Mouse (Mus musculus) hindbrain, embryonic 12.5 days (tissue): Measurements from ENCODE around the gene Kantr. TPM values are rescaled to one million over a fixed set of nuclear protein-coding genes. Genes with fewer than 3 reads are reported as not detected.
A peak's percentile ranks its signal among the peaks of the same experiment; 100 is the strongest.
"Not testable (repeated sequence)": the region's sequence is repeated elsewhere in the genome, so short reads cannot be mapped to it uniquely, and the experiment has no call there.

Experiments
- ATAC-seq: fragments of 200-750 bp; cut with Nextera tagmentation; 2 replicates; pipeline ENCODE4 v1.8.0; 2017; ENCODE audit warnings: moderate TSS enrichment; ENCODE audit not compliant: low FRiP score
- H3K27ac ChIP-seq: fragments of 300-500 bp; sonication (generic); 2 replicates; pipeline ENCODE4 v1.5.1; 2016; ENCODE audit warnings: mild to moderate bottlenecking
- H3K27me3 ChIP-seq: fragments of 300-500 bp; sonication (generic); 2 replicates; pipeline ENCODE4 v1.6.1; 2016; ENCODE audit warnings: mild to moderate bottlenecking
- H3K36me3 ChIP-seq: fragments of 300-500 bp; sonication (generic); 2 replicates; pipeline ENCODE4 v1.6.1; 2016; ENCODE audit warnings: mild to moderate bottlenecking
- H3K4me1 ChIP-seq: fragments of 300-500 bp; sonication (generic); 2 replicates; pipeline ENCODE4 v1.6.1; 2016
- H3K4me2 ChIP-seq: fragments of 300-500 bp; sonication (generic); replicated peaks from 2 replicates; pipeline ENCODE4 v1.6.1; 2016; ENCODE audit warnings: mild to moderate bottlenecking
- H3K4me3 ChIP-seq: fragments of 300-500 bp; sonication (generic); 2 replicates; pipeline ENCODE4 v1.5.1; 2016; ENCODE audit warnings: mild to moderate bottlenecking
- H3K9ac ChIP-seq: fragments of 300-500 bp; sonication (generic); 2 replicates; pipeline ENCODE4 v1.6.1; 2016; ENCODE audit warnings: mild to moderate bottlenecking, moderate library complexity
- H3K9me3 ChIP-seq: fragments of 300-500 bp; sonication (generic); replicated peaks from 2 replicates; pipeline ENCODE4 v1.6.1; 2016; ENCODE audit warnings: mild to moderate bottlenecking
- WGBS: fragments of 180-500 bp; shearing (Covaris S2); methylation state at CpG from one replicate; pipeline ENCODE4 v1.1.7; 2016; 5-methylcytosine and 5-hydroxymethylcytosine counted together
- polyA plus RNA-seq: library from polyadenylated mRNA; unstranded; fragments of >200 nt; fragmentation: Nextera tagmentation; extraction: Ambion mirVana; gene quantifications from 2 replicates; pipeline ENCODE4 v1.2.1, GENCODE M21; 2016

Kantr gene
- polyA plus RNA-seq, 1 experiment from 2014 or later: 22.2 TPM

- not testable (repeated sequence) for H3K9ac ChIP-seq, H3K9me3 ChIP-seq
- Histone ChIP-seq H3K36me3 (peaks cover 12% of the 10 kb centered on the region), H3K27ac (peak overlapping the region; percentile 92), H3K27me3 (peaks cover 62% of the 10 kb centered on the region), H3K4me2 (peak overlapping the region; percentile 49), H3K4me1 (peaks cover 18% of the 10 kb centered on the region), H3K4me3 (0 out of 2 replicates have a peak overlapping the region, but pooled peaks have one; percentile 21)
- 47% methylated on average over 4 of the region's 4 CpGs for WGBS
- peak; percentile 47 for ATAC-seq
Observed at GRCm38 (mm10) chrX:152336123-152336522, 8.8 kb upstream of the Kantr start.

DNA sequence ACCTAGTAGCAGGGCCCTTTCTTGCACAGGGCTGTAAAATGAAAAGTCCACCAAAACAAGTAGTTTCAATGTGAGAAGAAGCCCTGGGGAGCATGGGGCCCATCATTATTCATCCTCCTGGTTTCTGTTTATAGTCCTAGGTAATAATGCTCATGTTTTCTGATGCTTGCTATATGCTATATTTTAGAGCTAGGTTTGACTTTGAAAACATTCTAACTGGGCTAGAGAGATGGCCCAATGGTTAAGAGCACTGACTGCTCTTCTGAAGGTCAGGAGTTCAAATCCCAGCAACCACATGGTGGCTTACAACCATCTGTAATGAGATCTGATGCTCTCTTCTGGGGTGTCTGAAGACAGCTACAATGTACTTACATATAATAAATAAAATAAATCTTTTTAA is 2.1 kb upstream of the Kantr start:
- not testable (repeated sequence) for H3K4me1 ChIP-seq, H3K9me3 ChIP-seq, H3K36me3 ChIP-seq, ATAC-seq, H3K4me2 ChIP-seq, H3K9ac ChIP-seq, H3K27ac ChIP-seq, H3K4me3 ChIP-seq
- H3K27me3 ChIP-seq: peaks cover 54% of the 10 kb centered on the region

DNA sequence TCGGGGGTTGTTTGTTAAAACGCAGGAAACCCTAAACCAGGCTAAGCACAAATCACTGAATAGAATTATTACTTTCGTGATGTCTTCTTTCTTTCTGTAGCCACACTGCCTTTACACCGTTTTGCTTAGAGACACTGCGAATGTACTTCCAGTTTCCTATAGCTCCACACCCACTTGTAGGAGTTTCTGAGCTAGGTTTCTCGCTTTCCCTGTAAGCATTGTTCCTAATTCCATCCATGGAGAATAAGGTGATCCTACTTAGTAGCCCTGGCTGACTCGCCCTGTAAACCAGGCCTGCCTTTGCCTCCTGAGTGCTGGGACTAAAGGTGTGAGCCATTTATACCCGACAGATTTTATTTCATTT is 376 bp upstream of the Kantr start:
- 0 out of 2 replicates have a peak overlapping the region, but pooled peaks have one; percentile 49 for H3K4me3 ChIP-seq
- peaks cover 50% of the 10 kb centered on the region for H3K27me3 ChIP-seq
- H3K27ac ChIP-seq: no peak overlapping the region
- ATAC-seq: peak; percentile 21; the same call in 1 of the 2 replicates
- H3K4me1 ChIP-seq: 0 out of 2 replicates have a peak, but pooled peaks cover 2% of the 10 kb centered on the region
- WGBS: 25% methylated on average over 8 of the region's 8 CpGs
- H3K4me2 ChIP-seq: peak overlapping the region; percentile 55
- H3K9ac ChIP-seq: no peak overlapping the region
- no peaks in the 10 kb centered on the region for H3K9me3 ChIP-seq
- no peaks in the 10 kb centered on the region for H3K36me3 ChIP-seq

GRCm38 (mm10) chrX:152323584-152323983 is 3.7 kb downstream of the Kantr start:
- Histone ChIP-seq H3K4me2 (no peak overlapping the region), H3K9me3 (no peaks in the 10 kb centered on the region), H3K27ac (no peak overlapping the region), H3K27me3 (peaks cover 55% of the 10 kb centered on the region), H3K4me3 (no peak overlapping the region), H3K9ac (no peak overlapping the region), H3K4me1 (0 out of 2 replicates have a peak, but pooled peaks cover 2% of the 10 kb centered on the region), H3K36me3 (no peaks in the 10 kb centered on the region)
- ATAC-seq: no peak
- WGBS: 89% methylated on average over 1 of the region's 1 CpGs

DNA sequence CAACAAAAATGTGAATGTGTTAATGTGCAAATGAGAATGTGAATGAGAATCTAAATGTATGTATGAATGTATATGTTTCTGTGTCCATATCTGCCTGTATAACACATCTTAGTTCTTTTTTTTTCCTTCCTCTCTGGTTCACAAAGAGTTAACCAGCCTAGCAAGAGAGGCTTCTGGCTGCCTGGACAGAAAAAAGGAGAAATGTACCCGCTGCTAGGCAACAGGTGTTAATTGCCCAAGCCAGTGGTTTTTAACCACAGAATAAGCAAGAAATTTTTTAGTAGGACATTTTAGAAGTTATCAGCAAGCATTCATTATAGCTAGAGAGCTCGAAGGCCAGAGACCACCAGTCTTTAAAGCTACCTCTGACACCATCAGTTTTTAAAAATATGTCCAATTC is 4.5 kb downstream of the Kantr start:
- no peak for ATAC-seq
- H3K9me3 ChIP-seq: no peaks in the 10 kb centered on the region
- no peaks in the 10 kb centered on the region for H3K36me3 ChIP-seq
- WGBS: 54% methylated on average over 2 of the region's 2 CpGs
- H3K4me1 ChIP-seq: 0 out of 2 replicates have a peak, but pooled peaks cover 2% of the 10 kb centered on the region
- H3K27ac ChIP-seq: no peak overlapping the region
- H3K27me3 ChIP-seq: peaks cover 47% of the 10 kb centered on the region
- no peak overlapping the region for H3K4me2 ChIP-seq
- H3K9ac ChIP-seq: no peak overlapping the region
- no peak overlapping the region for H3K4me3 ChIP-seq

- Histone ChIP-seq H3K36me3 (no peaks in the 10 kb centered on the region), H3K4me1 (no peaks in the 10 kb centered on the region), H3K27me3 (peaks cover 34% of the 10 kb centered on the region), H3K9me3 (no peaks in the 10 kb centered on the region), H3K4me2 (no peak overlapping the region), H3K27ac (no peak overlapping the region), H3K9ac (no peak overlapping the region), H3K4me3 (no peak overlapping the region)
- ATAC-seq: no peak
- 83% methylated on average over 4 of the region's 4 CpGs for WGBS
Observed at GRCm38 (mm10) chrX:152320535-152320934, 6.8 kb downstream of the Kantr start.

DNA sequence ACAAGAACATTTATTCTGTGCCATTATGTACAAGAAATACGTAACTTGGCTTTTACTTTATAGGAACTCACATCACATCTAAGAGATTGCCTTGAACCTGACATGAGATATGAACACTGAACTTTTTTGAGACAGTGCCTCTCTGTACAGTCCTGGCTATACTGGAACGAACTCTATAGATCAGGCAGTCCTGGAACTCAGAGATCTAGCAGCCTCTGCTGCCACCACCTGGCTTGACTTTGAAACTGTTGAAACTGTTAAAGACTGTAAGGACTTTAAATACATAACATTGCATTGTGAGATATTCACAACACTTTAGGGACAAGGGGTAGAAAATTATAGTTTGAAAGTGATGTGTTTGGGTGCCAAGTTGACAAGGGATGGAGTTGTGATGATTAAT is 19.4 kb downstream of the Kantr start:
- no peak overlapping the region for H3K4me2 ChIP-seq
- no peak overlapping the region for H3K4me3 ChIP-seq
- H3K4me1 ChIP-seq: no peaks in the 10 kb centered on the region
- 71% methylated on average over 2 of the region's 2 CpGs for whole genome bisulfite sequencing
- no peak for ATAC-seq
- no peak overlapping the region for H3K9ac ChIP-seq
- H3K27me3 ChIP-seq: peaks cover 29% of the 10 kb centered on the region
- no peak overlapping the region for H3K27ac ChIP-seq
- no peaks in the 10 kb centered on the region for H3K36me3 ChIP-seq
- no peaks in the 10 kb centered on the region for H3K9me3 ChIP-seq

DNA sequence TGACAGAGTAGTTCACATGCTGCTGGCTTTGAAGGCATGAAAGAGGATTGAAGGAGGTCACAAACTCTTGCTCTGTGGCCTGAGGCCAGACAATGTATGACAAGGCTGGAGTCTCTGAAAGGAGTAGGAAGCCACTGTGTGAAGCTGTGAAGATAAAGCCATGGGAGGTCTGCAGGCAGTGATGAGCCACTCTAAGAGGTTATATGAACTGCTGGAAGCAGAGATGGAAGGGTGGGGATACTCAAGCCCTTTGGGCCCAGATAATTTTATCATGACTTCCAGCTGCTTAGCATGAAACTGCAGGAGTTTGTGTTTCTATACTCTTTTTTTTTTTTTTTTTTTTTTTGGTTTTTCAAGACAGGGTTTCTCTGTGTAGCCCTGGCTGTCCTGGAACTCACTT is 19.9 kb downstream of the Kantr start:
- H3K27me3 ChIP-seq: peaks cover 32% of the 10 kb centered on the region
- H3K4me2 ChIP-seq: no peak overlapping the region
- no peak overlapping the region for H3K9ac ChIP-seq
- no peak overlapping the region for H3K4me3 ChIP-seq
- H3K9me3 ChIP-seq: no peaks in the 10 kb centered on the region
- H3K36me3 ChIP-seq: no peaks in the 10 kb centered on the region
- ATAC-seq: no peak
- H3K27ac ChIP-seq: no peak overlapping the region
- H3K4me1 ChIP-seq: no peaks in the 10 kb centered on the region

- Histone ChIP-seq H3K27ac (no peak overlapping the region), H3K27me3 (peaks cover 36% of the 10 kb centered on the region), H3K4me3 (no peak overlapping the region), H3K4me2 (no peak overlapping the region), H3K9ac (no peak overlapping the region), H3K9me3 (no peaks in the 10 kb centered on the region), H3K36me3 (no peaks in the 10 kb centered on the region), H3K4me1 (no peaks in the 10 kb centered on the region)
- 69% methylated on average over 2 of the region's 2 CpGs for WGBS
- no peak for ATAC-seq
Observed at GRCm38 (mm10) chrX:152306224-152306623, 21.1 kb downstream of the Kantr start.

DNA sequence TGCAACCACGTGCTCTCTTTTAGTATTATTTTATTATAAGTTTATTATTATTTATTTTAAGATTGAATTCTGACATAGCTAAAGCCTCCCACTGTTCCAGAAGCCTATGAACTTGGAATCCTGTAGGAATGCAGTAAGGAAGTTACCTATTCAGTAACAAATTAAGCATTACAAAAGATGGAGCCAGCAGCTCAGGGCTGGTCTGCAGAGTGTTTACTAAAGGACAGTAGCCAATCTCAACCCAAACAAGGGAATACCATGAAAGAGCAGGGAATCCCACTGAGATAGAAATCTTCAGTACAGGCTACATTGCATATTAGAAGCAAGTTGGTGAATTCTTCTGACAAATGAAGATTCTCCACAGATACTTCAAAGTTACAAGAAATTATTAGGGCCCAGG is 40.3 kb downstream of the Kantr start:
- 50% methylated on average over 1 of the region's 1 CpGs for WGBS
- H3K4me3 ChIP-seq, H3K4me2 ChIP-seq: not testable (repeated sequence)

GRCm38 (mm10) chrX:152284746-152285145 is 42.5 kb downstream of the Kantr start:
- no peaks in the 10 kb centered on the region for H3K9me3 ChIP-seq
- ATAC-seq: no peak
- H3K4me2 ChIP-seq: no peak overlapping the region
- H3K27me3 ChIP-seq: peaks cover 9% of the 10 kb centered on the region
- no peaks in the 10 kb centered on the region for H3K36me3 ChIP-seq
- WGBS: 74% methylated on average over 3 of the region's 3 CpGs
- H3K27ac ChIP-seq: no peak overlapping the region
- no peak overlapping the region for H3K9ac ChIP-seq
- H3K4me1 ChIP-seq: no peaks in the 10 kb centered on the region
- H3K4me3 ChIP-seq: no peak overlapping the region

More for the DNA sequence above, 40.3 kb downstream of the Kantr start:
- H3K27me3 ChIP-seq, H3K4me1 ChIP-seq, H3K36me3 ChIP-seq, H3K9ac ChIP-seq, ATAC-seq, H3K27ac ChIP-seq, H3K9me3 ChIP-seq: not testable (repeated sequence)

- no peak overlapping the region for H3K4me2 ChIP-seq
- peaks cover 13% of the 10 kb centered on the region for H3K36me3 ChIP-seq
- 94% methylated on average over 6 of the region's 6 CpGs for WGBS
- no peaks in the 10 kb centered on the region for H3K9me3 ChIP-seq
- no peak for ATAC-seq
- no peak overlapping the region for H3K9ac ChIP-seq
- H3K4me3 ChIP-seq: no peak overlapping the region
- H3K4me1 ChIP-seq: no peaks in the 10 kb centered on the region
- H3K27me3 ChIP-seq: peaks cover 6% of the 10 kb centered on the region; the same call in 1 of the 2 replicates
- no peak overlapping the region for H3K27ac ChIP-seq
Observed at GRCm38 (mm10) chrX:152279384-152279783, 47.9 kb downstream of the Kantr start.

- Histone ChIP-seq H3K4me1 (no peaks in the 10 kb centered on the region), H3K36me3 (peaks cover 89% of the 10 kb centered on the region), H3K4me3 (no peak overlapping the region), H3K27ac (no peak overlapping the region), H3K4me2 (no peak overlapping the region), H3K9me3 (no peaks in the 10 kb centered on the region), H3K9ac (no peak overlapping the region), H3K27me3 (no peaks in the 10 kb centered on the region)
- no peak for ATAC-seq
- 94% methylated on average over 11 of the region's 11 CpGs for WGBS
Observed at GRCm38 (mm10) chrX:152271189-152271588, 56.1 kb downstream of the Kantr start.
